Mouse (Mus musculus) lung, embryonic 16.5 days (tissue): ENCODE measurements around the gene Fgfr2. TPM values are rescaled to one million over a fixed set of nuclear protein-coding genes. Genes with fewer than 3 reads are reported as not detected.

ENCODE experiments used
- ATAC-seq: fragments of 200-750 bp; cut with Nextera tagmentation; 2 replicates; pipeline ENCODE4 v1.8.0; 2017; ENCODE audit warnings: low read depth, mild to moderate bottlenecking, moderate library complexity
- H3K27ac ChIP-seq: fragments of 300-500 bp; sonication (generic); 2 replicates; pipeline ENCODE4 v1.5.1; 2014; ENCODE audit warnings: mild to moderate bottlenecking, control low read depth, low read length
- H3K27me3 ChIP-seq: fragments of 300-500 bp; sonication (generic); 2 replicates; pipeline ENCODE4 v1.6.1; 2014; ENCODE audit warnings: low read depth, low read length, mixed read lengths; ENCODE audit not compliant: control insufficient read depth, insufficient read depth
- H3K36me3 ChIP-seq: fragments of 300-500 bp; sonication (generic); 2 replicates; pipeline ENCODE4 v1.6.1; 2014; ENCODE audit warnings: low read length; ENCODE audit not compliant: control insufficient read depth, insufficient read depth
- H3K4me1 ChIP-seq: fragments of 300-500 bp; sonication (generic); replicated peaks from 2 replicates; pipeline ENCODE4 v1.6.1; 2014; ENCODE audit warnings: low read length, mixed read lengths; ENCODE audit not compliant: control insufficient read depth, insufficient read depth
- H3K4me2 ChIP-seq: fragments of 300-500 bp; sonication (generic); 2 replicates; pipeline ENCODE4 v1.6.1; 2014; ENCODE audit warnings: low read depth, low read length, control low read depth
- H3K4me3 ChIP-seq: fragments of 300-500 bp; sonication (generic); 2 replicates; pipeline ENCODE4 v1.5.1; 2014; ENCODE audit warnings: mild to moderate bottlenecking, low read length, control low read depth
- H3K9ac ChIP-seq: fragments of 300-500 bp; sonication (generic); 2 replicates; pipeline ENCODE4 v1.6.1; 2014; ENCODE audit warnings: low read length, control low read depth
- H3K9me3 ChIP-seq: fragments of 300-500 bp; sonication (generic); 2 replicates; pipeline ENCODE4 v1.6.1; 2016; ENCODE audit warnings: low read length; ENCODE audit not compliant: control insufficient read depth
- WGBS: fragments of 180-500 bp; shearing (Covaris S2); extraction: QIAGEN DNeasy Blood & Tissue Kit; methylation state at CpG from one replicate; pipeline ENCODE4 v1.1.7; 2014; 5-methylcytosine and 5-hydroxymethylcytosine counted together
- polyA plus RNA-seq: library from polyadenylated mRNA; unstranded; fragments of >200 nt; fragmentation: Nextera tagmentation; extraction: Ambion mirVana; gene quantifications from 2 replicates; pipeline ENCODE4 v1.2.1, GENCODE M21; 2015

The Fgfr2 gene
- polyA plus RNA-seq, 1 experiment from 2014 or later, result 175 TPM

DNA sequence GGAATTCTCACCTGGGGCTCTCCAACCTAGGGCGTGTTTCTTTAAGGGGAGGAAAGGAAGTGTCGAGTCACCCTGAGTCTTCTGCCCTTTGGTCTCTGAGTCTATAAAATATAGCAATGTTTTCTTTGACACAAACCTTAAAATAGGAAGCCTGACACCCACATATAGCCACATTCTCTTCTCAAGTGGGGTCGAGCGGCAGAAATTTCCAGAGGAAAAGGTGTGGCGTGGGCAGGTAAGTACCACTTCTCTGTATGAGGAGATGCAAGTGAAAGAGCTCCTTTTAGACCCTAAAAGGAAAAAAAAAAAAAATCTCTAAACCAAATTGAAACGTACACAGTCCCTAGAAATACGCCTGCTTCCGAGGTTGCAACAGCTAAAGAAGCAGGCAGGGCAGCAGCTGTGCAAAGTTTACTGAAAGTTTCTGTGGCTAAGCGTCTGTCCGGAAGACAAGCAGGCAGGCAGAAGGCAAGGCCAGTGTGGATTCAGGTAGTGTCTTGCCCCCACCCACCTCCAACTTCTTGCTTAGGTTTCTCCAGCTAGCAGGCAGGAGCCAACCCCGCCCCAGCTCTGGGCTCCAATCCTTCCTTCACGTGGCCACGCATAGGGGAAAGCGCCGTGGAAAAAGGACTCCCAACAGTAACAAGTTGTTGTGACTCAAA lies 2477.7 kb downstream of the Fgfr2 start:
- peak; percentile 48 for ATAC-seq
- Histone ChIP-seq H3K4me2 (peak overlapping the region; percentile 68), H3K4me3 (peak overlapping the region; percentile 77), H3K27me3 (no peaks in the 10 kb centered on the region), H3K9ac (peak overlapping the region; percentile 86), H3K36me3 (no peaks in the 10 kb centered on the region), H3K27ac (peak overlapping the region; percentile 99), H3K4me1 (peaks cover 38% of the 10 kb centered on the region), H3K9me3 (no peaks in the 10 kb centered on the region)
- 8% methylated on average over 15 of the region's 15 CpGs for WGBS

DNA sequence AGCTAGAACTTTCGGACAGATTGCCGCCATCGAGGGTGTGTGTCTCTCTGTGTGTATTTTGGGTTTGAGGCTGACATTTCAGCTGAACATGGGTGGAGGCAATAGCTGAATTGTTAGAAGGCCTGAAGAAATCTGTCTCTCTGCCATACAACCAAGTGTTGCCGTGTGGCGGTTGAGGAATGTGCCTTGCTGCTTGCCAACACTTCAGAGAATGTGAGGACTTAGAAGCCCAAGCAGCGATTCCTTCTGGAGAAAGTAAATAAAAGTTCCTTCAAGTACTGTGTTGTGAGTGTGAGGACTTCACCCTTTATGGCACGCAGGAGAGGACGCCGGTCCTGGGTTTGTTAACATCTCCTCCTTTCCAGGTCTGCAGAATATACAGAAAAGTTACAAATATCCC lies 2482.5 kb downstream of the Fgfr2 start:
- no peaks in the 10 kb centered on the region for H3K36me3 ChIP-seq

DNA sequence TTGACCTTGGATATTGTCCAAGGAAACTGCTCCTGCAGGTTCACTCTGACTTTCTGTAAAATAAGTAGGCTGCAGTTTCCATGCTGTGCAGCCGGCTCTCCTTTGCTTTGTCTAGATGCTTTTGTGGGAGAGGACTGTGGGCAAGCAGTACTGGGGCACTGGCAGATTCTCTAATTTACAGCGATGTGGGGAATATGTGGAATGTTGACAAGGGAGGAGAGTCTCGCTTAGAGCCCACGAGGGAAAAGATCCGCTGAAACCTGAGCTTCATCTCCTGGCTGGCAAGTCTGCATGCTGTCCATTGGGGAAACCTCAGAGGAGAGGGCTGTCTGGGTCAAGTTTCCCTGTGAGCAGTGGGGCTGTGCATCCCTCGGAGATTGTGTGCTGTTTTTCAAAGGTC lies 2485.3 kb downstream of the Fgfr2 start:
- Histone ChIP-seq H3K4me1 (peaks cover 39% of the 10 kb centered on the region), H3K27ac (peak overlapping the region; percentile 37), H3K9me3 (no peaks in the 10 kb centered on the region), H3K9ac (no peak overlapping the region; the same call in 1 of the 2 replicates), H3K36me3 (no peaks in the 10 kb centered on the region), H3K4me3 (no peak overlapping the region), H3K4me2 (no peak overlapping the region), H3K27me3 (no peaks in the 10 kb centered on the region)
- WGBS, result 25% methylated on average over 6 of the region's 6 CpGs
- no peak for ATAC-seq

More for the DNA sequence above, 2482.5 kb downstream of the Fgfr2 start:
- no peak overlapping the region for H3K9ac ChIP-seq
- ATAC-seq, result peak; percentile 78
- H3K4me2 ChIP-seq, result no peak overlapping the region
- H3K27ac ChIP-seq, result peak overlapping the region; percentile 83
- WGBS, result 42% methylated on average over 9 of the region's 9 CpGs
- no peaks in the 10 kb centered on the region for H3K9me3 ChIP-seq
- no peak overlapping the region for H3K4me3 ChIP-seq
- peaks cover 33% of the 10 kb centered on the region for H3K4me1 ChIP-seq
- H3K27me3 ChIP-seq, result no peaks in the 10 kb centered on the region

DNA sequence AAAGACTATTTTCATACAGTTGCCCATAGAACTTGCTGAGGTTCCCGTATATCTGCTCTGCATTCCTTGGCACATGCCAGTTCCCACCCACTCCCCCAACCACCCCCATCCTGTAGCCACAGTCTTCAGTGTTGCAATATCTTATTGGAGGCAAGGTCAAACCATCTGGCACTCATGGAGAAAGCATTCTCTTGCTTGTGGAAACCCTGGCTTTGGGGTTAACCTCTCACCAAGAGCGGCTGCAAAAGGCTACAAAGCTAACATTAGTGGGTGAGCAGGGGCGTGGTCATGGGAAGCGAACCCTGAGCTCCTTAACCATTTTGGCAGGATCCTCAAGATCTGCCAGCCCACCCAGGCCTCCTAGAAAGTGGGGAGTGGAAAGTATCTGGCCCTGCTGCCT lies 2486.2 kb downstream of the Fgfr2 start:
- H3K9ac ChIP-seq, result no peak overlapping the region
- no peak overlapping the region for H3K4me3 ChIP-seq
- ATAC-seq, result no peak
- no peaks in the 10 kb centered on the region for H3K27me3 ChIP-seq
- H3K4me1 ChIP-seq, result peaks cover 39% of the 10 kb centered on the region
- H3K9me3 ChIP-seq, result no peaks in the 10 kb centered on the region
- WGBS, result 66% methylated on average over 4 of the region's 4 CpGs
- no peak overlapping the region for H3K4me2 ChIP-seq
- no peak overlapping the region for H3K27ac ChIP-seq
- H3K36me3 ChIP-seq, result no peaks in the 10 kb centered on the region

DNA sequence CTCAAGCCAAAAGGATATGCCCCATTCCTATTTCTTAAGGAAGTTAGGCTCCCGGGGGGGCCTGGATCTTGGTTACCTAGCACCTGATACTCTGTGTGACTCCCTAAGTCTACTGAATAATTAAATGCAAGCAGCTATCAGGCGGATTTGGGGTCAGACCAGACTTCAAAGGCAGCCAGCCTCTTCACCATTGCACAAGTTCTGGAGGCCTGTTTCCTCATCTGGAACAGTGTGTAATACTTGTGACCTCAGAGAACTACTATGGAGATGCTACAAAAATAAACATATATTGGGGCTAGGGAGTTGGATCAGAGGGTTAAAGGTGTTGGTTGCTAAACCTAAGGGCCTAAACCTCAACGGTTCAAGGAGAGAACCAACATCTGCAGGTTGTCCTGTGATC lies 2486.9 kb downstream of the Fgfr2 start:
- ATAC-seq, result no peak
- Histone ChIP-seq H3K9me3 (no peaks in the 10 kb centered on the region), H3K4me2 (no peak overlapping the region), H3K27ac (no peak overlapping the region), H3K4me3 (no peak overlapping the region), H3K36me3 (no peaks in the 10 kb centered on the region), H3K27me3 (no peaks in the 10 kb centered on the region), H3K4me1 (peaks cover 40% of the 10 kb centered on the region), H3K9ac (no peak overlapping the region)
- WGBS, result 72% methylated on average over 3 of the region's 3 CpGs

DNA sequence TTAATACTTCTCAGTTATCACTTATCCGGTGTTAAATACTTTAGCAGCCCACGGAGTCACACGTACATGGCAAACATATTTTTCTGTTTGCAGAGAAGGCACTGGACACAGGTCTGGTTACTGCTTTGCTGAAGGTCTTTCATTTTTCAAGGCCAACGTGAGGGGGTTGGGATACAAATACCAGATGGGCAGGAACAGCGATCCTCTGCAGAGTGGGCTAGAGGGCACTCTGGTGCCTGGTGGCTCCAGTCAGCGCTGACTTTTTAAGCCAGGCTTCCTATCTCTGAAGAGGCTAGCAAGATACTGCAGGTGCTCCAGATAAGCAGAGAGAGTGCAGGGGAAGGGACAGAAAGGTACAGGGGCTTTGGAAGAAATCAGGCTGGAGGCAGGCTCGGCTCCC lies 2487.9 kb downstream of the Fgfr2 start:
- no peaks in the 10 kb centered on the region for H3K9me3 ChIP-seq
- peaks cover 29% of the 10 kb centered on the region for H3K4me1 ChIP-seq
- no peak overlapping the region for H3K4me2 ChIP-seq
- no peak overlapping the region for H3K9ac ChIP-seq
- H3K4me3 ChIP-seq, result no peak overlapping the region
- no peak overlapping the region for H3K27ac ChIP-seq
- 30% methylated on average over 7 of the region's 7 CpGs for WGBS
- ATAC-seq, result no peak
- H3K36me3 ChIP-seq, result no peaks in the 10 kb centered on the region
- H3K27me3 ChIP-seq, result no peaks in the 10 kb centered on the region

DNA sequence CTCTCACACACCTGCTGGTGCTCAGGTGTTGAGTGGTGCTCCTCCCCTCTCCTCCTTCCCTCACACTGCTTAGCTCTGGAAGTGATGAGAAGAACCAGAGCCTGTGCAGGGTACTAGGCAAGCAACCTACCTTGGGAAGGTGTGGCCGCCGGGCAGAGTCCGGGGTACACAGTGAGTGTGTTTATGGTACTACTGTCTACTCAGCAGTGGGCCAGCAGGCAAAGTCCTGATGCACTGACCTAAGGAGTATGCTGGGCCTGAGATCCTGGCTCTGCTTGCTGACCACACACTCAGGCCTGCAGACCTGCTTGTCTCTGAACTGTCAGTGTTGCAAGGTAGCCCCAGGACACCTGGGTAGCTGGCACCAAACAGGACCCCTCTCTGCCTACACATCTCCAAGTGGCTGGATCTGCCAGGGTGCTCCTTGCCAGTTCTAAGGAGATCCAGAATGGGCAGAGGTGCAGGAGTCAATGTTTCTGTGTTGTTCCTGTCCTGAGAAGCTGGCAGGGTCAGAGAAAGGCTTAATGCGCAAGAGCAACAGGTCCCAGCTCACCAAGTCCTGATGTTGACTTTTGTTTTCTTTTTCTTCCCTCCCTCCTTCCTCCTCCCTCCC lies 2488.8 kb downstream of the Fgfr2 start:
- Histone ChIP-seq H3K27ac (no peak overlapping the region), H3K4me2 (no peak overlapping the region), H3K4me1 (peaks cover 26% of the 10 kb centered on the region), H3K4me3 (no peak overlapping the region), H3K9me3 (no peaks in the 10 kb centered on the region), H3K27me3 (no peaks in the 10 kb centered on the region), H3K36me3 (no peaks in the 10 kb centered on the region), H3K9ac (no peak overlapping the region)
- no peak for ATAC-seq
- 80% methylated on average over 4 of the region's 4 CpGs for WGBS

DNA sequence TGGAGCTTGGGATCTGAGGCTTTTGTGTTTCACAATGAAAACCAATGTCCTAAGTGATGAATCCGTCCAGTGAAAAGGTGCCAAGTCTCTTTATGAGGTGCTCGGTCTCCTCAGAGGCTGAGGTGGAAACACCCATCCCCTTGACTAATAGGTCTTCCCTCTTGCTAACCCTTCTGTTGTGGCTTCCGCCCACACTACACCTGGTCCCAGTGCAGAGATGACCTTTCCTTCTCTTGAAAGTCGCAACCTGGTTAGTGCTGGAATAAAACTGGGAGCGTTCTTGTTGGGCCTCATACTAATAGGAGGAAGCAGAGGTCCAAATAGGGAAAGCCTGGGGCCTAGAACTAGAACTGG lies 2490.8 kb downstream of the Fgfr2 start:
- no peak for ATAC-seq
- no peaks in the 10 kb centered on the region for H3K9me3 ChIP-seq
- H3K4me2 ChIP-seq, result no peak overlapping the region
- no peak overlapping the region for H3K27ac ChIP-seq
- no peak overlapping the region for H3K9ac ChIP-seq
- 89% methylated on average over 5 of the region's 5 CpGs for WGBS
- H3K27me3 ChIP-seq, result no peaks in the 10 kb centered on the region
- no peaks in the 10 kb centered on the region for H3K36me3 ChIP-seq
- H3K4me3 ChIP-seq, result no peak overlapping the region
- H3K4me1 ChIP-seq, result peaks cover 16% of the 10 kb centered on the region

DNA sequence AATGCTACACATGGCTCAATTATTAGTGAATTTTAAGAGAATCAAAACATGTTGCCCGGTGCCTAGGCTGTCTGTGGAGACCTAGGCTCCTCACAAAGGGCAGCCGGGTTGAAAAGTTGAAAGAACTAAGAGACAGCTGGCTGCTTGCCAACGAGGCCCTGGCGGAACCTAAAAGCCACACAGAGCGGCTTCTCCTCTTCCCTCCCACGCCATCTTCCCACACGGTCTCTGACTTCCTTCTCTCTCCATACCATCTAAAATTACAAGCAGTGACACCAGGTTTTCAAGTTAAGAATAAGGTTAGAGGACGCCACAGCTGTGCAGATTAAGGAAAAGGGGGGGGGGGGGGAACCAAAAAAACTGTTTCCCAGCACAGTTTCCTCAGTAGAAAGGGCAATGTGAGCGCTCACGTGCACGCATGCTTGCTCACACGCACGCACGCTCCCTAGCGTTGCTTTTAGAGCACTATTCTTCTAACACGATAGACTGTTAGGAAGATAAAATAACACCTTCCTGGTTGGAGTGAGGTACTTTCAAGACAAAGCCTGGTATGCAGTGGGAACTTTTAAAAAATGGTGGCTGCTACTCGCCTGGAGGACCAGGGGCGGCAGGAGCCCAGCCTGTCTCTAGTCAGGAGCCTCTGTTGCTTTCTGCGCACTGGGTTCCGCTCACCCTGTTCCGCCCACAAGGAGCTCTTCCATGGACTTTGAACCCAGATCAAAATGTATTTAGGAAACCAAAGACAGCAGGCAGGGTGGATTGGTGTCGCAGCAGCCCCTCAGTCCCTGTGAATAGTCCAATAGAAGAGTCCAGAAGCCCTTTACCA lies 2491.4 kb downstream of the Fgfr2 start:
- no peaks in the 10 kb centered on the region for H3K36me3 ChIP-seq
- no peaks in the 10 kb centered on the region for H3K27me3 ChIP-seq
- H3K4me2 ChIP-seq, result peak overlapping the region; percentile 27; the same call in 1 of the 2 replicates
- 47% methylated on average over 22 of the region's 22 CpGs for WGBS
- 0 out of 2 replicates have a peak, but pooled peaks have one; percentile 44 for ATAC-seq
- no peak overlapping the region for H3K27ac ChIP-seq
- no peak overlapping the region for H3K4me3 ChIP-seq
- H3K9ac ChIP-seq, result no peak overlapping the region
- peaks cover 11% of the 10 kb centered on the region for H3K4me1 ChIP-seq
- H3K9me3 ChIP-seq, result no peaks in the 10 kb centered on the region
